Mouse (Mus musculus): Measurements from ENCODE around the gene Eif2ak4.

GRCm38 (mm10) chr2:118500191-118500590 lies 111.8 kb downstream of the Eif2ak4 start:
- TF ChIP-seq CTCF (IDR thresholded peaks at IDR 0.05) (no peak), EP300 (IDR thresholded peaks at IDR 0.05) (no peak)
